Mouse (Mus musculus) liver, postnatal 0 days (tissue): ENCODE results near the gene Cpne8.

ENCODE experiments used
- CTCF ChIP-seq: sonication (generic); IDR thresholded peaks from 2 replicates; pipeline ENCODE4 v1.5.1; 2016; ENCODE audit warnings: antibody characterized with exemption, low read depth
- EP300 ChIP-seq: IDR thresholded peaks from 2 replicates; pipeline ENCODE4 v1.6.1; 2016; ENCODE audit warnings: antibody characterized with exemption, low read depth, mild to moderate bottlenecking

DNA sequence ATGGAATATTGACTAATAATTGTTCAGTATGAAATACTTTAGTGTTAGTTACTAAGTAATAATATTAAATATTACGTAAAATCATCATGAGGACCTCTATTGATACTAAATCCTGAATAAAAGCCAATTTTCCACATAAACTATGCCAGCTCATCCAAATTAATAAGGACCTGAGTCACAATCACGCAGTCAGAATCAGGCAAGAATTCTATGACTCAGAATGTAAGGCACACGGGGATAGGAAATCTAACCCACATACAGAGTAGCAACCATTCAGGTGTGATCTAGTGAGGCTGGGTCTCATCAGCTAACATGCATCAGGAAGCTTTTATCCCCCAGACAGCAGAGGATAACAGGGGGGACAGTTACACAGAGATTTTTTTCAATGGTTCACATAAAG lies 72.1 kb downstream of the Cpne8 start:
- TF ChIP-seq EP300 (no peak), CTCF (no peak)
